Comparison of ENCODE assay signal across 30 mouse cellular contexts in genomic region chr7:24973208-24973607, GRCm38 (mm10). TPM values are rescaled to one million over a fixed set of nuclear protein-coding genes. Genes with fewer than 3 reads are reported as not detected.
DNase-seq lines count a peak whose midpoint lies in the region; ATAC-seq lines count a peak whose summit lies in the region.
"Had no signal": no experiment of that assay in that cellular context is flagged by ENCODE, and none has a peak within 500 bp of the region (broad histone marks: within the 10 kb centered on the region; RNA-seq: fewer than 3 reads in every experiment).

No protein-coding gene starts in this region.

- peak; percentile 71 for DNase-seq in cerebellum, adult 9-10 months
- DNase-seq in cerebellum, postnatal 4 days (ENCODE audit: low spot score in 2 of 2), result no peak
- no peak for DNase-seq in heart, adult 11 months
- DNase-seq in thymus, postnatal 25 days, result no peak

- peaks cover 8% of the 10 kb centered on the region for H3K36me3 ChIP-seq in heart, embryonic 16.5 days (ENCODE audit: control insufficient read depth, insufficient read depth)
- peaks cover 30% of the 10 kb centered on the region for H3K36me3 ChIP-seq in megakaryocyte, embryonic 14.5 days (replicated peaks; ENCODE audit: low read length)
- H3K36me3 ChIP-seq: forebrain, embryonic 10.5 days; midbrain, embryonic 10.5 days had no signal

- H3K4me3 ChIP-seq in heart, embryonic 16.5 days (ENCODE audit: low read length), result no peak overlapping the region
- H3K4me3 ChIP-seq in megakaryocyte, embryonic 14.5 days (replicated peaks), result peak overlapping the region; percentile 99

- H3K4me2 ChIP-seq in heart, embryonic 16.5 days (ENCODE audit: low read depth, low read length), result peak overlapping the region; percentile 36; the same call in 1 of the 2 replicates

- no peaks in the 10 kb centered on the region for H3K27me3 ChIP-seq in heart, embryonic 16.5 days (ENCODE audit: control insufficient read depth, insufficient read depth, low read length)
- peaks cover 4% of the 10 kb centered on the region for H3K27me3 ChIP-seq in megakaryocyte, embryonic 14.5 days (replicated peaks)
- H3K27me3 ChIP-seq: embryonic facial prominence, embryonic 13.5 days; limb, embryonic 13.5 days; neural tube, embryonic 12.5 days had no signal

- no peak overlapping the region for H3K9ac ChIP-seq in heart, embryonic 16.5 days (ENCODE audit: low read length)
- H3K9ac ChIP-seq: neural tube, embryonic 12.5 days had no signal

- ATAC-seq in heart, embryonic 16.5 days (replicated peaks; ENCODE audit: extremely low read depth, insufficient read depth, low FRiP score), result no peak
- ATAC-seq in megakaryocyte, adult 5-6 weeks (ENCODE audit: poor library complexity, severe bottlenecking), result no peak

- H3K27ac ChIP-seq in heart, embryonic 16.5 days (ENCODE audit: low read length), result no peak overlapping the region
- H3K27ac ChIP-seq: embryonic facial prominence, embryonic 13.5 days; hindbrain, embryonic 14.5 days; limb, embryonic 13.5 days; macrophage; neural tube, embryonic 12.5 days; stomach, postnatal 0 days had no signal

- 76% methylated on average over 4 of the region's 4 CpGs for WGBS in heart, embryonic 16.5 days

- peaks cover 9% of the 10 kb centered on the region for H3K4me1 ChIP-seq in heart, embryonic 16.5 days (ENCODE audit: control insufficient read depth, insufficient read depth, low read length)
- H3K4me1 ChIP-seq in megakaryocyte, embryonic 14.5 days, result peaks cover 56% of the 10 kb centered on the region

- H3K9me3 ChIP-seq in heart, embryonic 16.5 days (replicated peaks; ENCODE audit: control insufficient read depth, low read length), result no peaks in the 10 kb centered on the region
- no peaks in the 10 kb centered on the region for H3K9me3 ChIP-seq in megakaryocyte, embryonic 14.5 days
- H3K9me3 ChIP-seq: embryonic facial prominence, embryonic 13.5 days; forebrain, embryonic 10.5 days; heart, embryonic 10.5 days; limb, embryonic 13.5 days; midbrain, embryonic 10.5 days; neural tube, embryonic 12.5 days had no signal

RNA-seq across cellular contexts. Expression of gene Rabac1, which starts 0.7 kb away (rescaled TPM):
- polyA plus RNA-seq in heart, embryonic 16.5 days (2015; fragmentation: Nextera tagmentation; extraction: Ambion mirVana), result 270 and 275 TPM in 2 replicates
- polyA plus RNA-seq in megakaryocyte, embryonic 14.5 days (2012; ENCODE audit: insufficient read depth, low replicate concordance), result 475 and 509 TPM in 2 replicates
- total RNA-seq in megakaryocyte, adult 5-6 weeks (2015), result 85.5 and 102 TPM in 2 replicates
- total RNA-seq in megakaryocyte, adult 5-6 weeks (2017), result 73.1 and 79.3 TPM in 2 replicates

RNA-seq across cellular contexts. Expression of gene Gm4881, which starts 28.9 kb away (rescaled TPM):
- not detected in 2 replicates for polyA plus RNA-seq in heart, embryonic 16.5 days (2015; fragmentation: Nextera tagmentation; extraction: Ambion mirVana)
- polyA plus RNA-seq in megakaryocyte, embryonic 14.5 days (2012; ENCODE audit: insufficient read depth, low replicate concordance), result 0.37 TPM in 1 of 2 replicates, not detected in the other
- not detected in 2 replicates for total RNA-seq in megakaryocyte, adult 5-6 weeks (2015)
- not detected in 2 replicates for total RNA-seq in megakaryocyte, adult 5-6 weeks (2017)
- total RNA-seq: adrenal gland, postnatal 14 days; gastrocnemius, postnatal 14 days; granulocyte monocyte progenitor cell, adult 5-6 weeks; hematopoietic stem cell, adult 5-6 weeks; layer of hippocampus, adult 8-10 months; layer of hippocampus, postnatal 25 days; left cerebral cortex, adult 8-10 months; left cerebral cortex, postnatal 36 days had no signal
- polyA plus RNA-seq: embryonic facial prominence, embryonic 13.5 days; forebrain, embryonic 10.5 days; heart, embryonic 10.5 days; heart, postnatal 0 days; intestine, postnatal 0 days; kidney, postnatal 0 days; limb, embryonic 13.5 days; lung, postnatal 0 days; macrophage; myocyte; spleen, adult 2 months; stomach, postnatal 0 days had no signal

RNA-seq across cellular contexts. Expression of gene Atp1a3, which starts 32.5 kb away (rescaled TPM):
- polyA plus RNA-seq in heart, embryonic 16.5 days (2015; fragmentation: Nextera tagmentation; extraction: Ambion mirVana), result 0.32 and 0.66 TPM in 2 replicates
- polyA plus RNA-seq in megakaryocyte, embryonic 14.5 days (2012; ENCODE audit: insufficient read depth, low replicate concordance), result 7.5 and 25.7 TPM in 2 replicates
- total RNA-seq in megakaryocyte, adult 5-6 weeks (2015), result 126 and 128 TPM in 2 replicates
- total RNA-seq in megakaryocyte, adult 5-6 weeks (2017), result 61.6 and 106 TPM in 2 replicates
